Mouse (Mus musculus) forebrain, postnatal 0 days (tissue): ENCODE results near the gene Dcaf17. TPM values are rescaled to one million over a fixed set of nuclear protein-coding genes. Genes with fewer than 3 reads are reported as not detected.

ENCODE experiments used
- ATAC-seq: fragments of 200-750 bp; cut with Nextera tagmentation; 2 replicates; pipeline ENCODE4 v1.8.0; 2017; ENCODE audit warnings: mild to moderate bottlenecking, moderate library complexity
- DNase-seq: peaks from one replicate; pipeline ENCODE4 v3.0.0-alpha.2; 2015
- H3K27ac ChIP-seq: fragments of 300-500 bp; sonication (generic); 2 replicates; pipeline ENCODE4 v1.5.1; 2014; ENCODE audit warnings: low read depth, mild to moderate bottlenecking, antibody characterized with exemption, low read length, moderate library complexity, mixed read lengths
- H3K27me3 ChIP-seq: fragments of 300-500 bp; sonication (generic); 2 replicates; pipeline ENCODE4 v1.6.1; 2014; ENCODE audit warnings: mild to moderate bottlenecking, low read length, mixed read lengths; ENCODE audit not compliant: insufficient read depth
- H3K36me3 ChIP-seq: fragments of 300-500 bp; sonication (generic); 2 replicates; pipeline ENCODE4 v1.6.1; 2014; ENCODE audit warnings: mild to moderate bottlenecking, moderate library complexity; ENCODE audit not compliant: insufficient read depth
- H3K4me1 ChIP-seq: fragments of 300-500 bp; sonication (generic); 2 replicates; pipeline ENCODE4 v1.6.1; 2014; ENCODE audit warnings: antibody characterized with exemption; ENCODE audit not compliant: insufficient read depth
- H3K4me2 ChIP-seq: fragments of 300-500 bp; sonication (generic); 2 replicates; pipeline ENCODE4 v1.6.1; 2014; ENCODE audit warnings: low read depth, mild to moderate bottlenecking, moderate library complexity
- H3K4me3 ChIP-seq: fragments of 300-500 bp; sonication (generic); 2 replicates; pipeline ENCODE4 v1.5.1; 2014; ENCODE audit warnings: low read depth, low read length, mixed read lengths
- H3K9ac ChIP-seq: fragments of 300-500 bp; sonication (generic); 2 replicates; pipeline ENCODE4 v1.6.1; 2014; ENCODE audit warnings: mild to moderate bottlenecking
- H3K9me3 ChIP-seq: fragments of 300-500 bp; sonication (generic); 2 replicates; pipeline ENCODE4 v1.6.1; 2016; ENCODE audit warnings: low read length
- CTCF ChIP-seq: sonication (generic); IDR thresholded peaks from 2 replicates; pipeline ENCODE4 v1.5.1; 2016; ENCODE audit warnings: antibody characterized with exemption, control low read depth, low read depth
- WGBS: fragments of 180-500 bp; shearing (Covaris S2); extraction: QIAGEN DNeasy Blood & Tissue Kit; methylation state at CpG from one replicate; pipeline ENCODE4 v1.1.7; 2014; 5-methylcytosine and 5-hydroxymethylcytosine counted together
- polyA plus RNA-seq: library from polyadenylated mRNA; unstranded; fragments of >200 nt; fragmentation: Nextera tagmentation; extraction: Ambion mirVana; gene quantifications from 2 replicates; pipeline ENCODE4 v1.2.1, GENCODE M21; 2015
- total RNA-seq: library from RNA; depleted of rRNA; stranded (reverse); fragments of >200 nt; gene quantifications from 2 replicates; pipeline ENCODE4 v1.2.3, GENCODE M21; 2014

Dcaf17 gene
- total and polyA plus RNA-seq, 2 experiments from 2014 or later: 19.1 to 23.7 TPM

DNA sequence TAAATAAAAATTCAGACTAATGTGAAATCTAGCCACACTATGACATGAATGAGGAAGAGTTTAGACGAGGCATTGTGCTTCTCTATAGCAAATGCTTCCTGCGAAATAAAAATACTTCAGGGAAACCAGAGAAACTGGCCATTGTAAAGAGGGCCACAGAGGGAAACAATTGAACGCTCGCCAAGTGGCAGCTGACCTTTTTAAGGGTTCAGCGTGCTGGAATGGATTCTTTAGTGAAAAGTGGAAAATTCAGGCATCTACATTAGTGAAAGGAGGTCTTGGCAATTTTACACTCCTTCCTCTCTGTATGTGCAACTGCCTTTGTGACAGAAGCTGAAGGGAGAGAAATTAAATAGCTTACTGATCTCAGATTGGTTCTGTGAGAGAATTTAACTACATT is 66.3 kb downstream of the Dcaf17 start:
- DNase-seq (no peak), ATAC-seq (no peak)
- no peaks in the 10 kb centered on the region for H3K36me3 ChIP-seq
- no peak overlapping the region for H3K4me2 ChIP-seq
- H3K9ac ChIP-seq: no peak overlapping the region
- 0 out of 2 replicates have a peak, but pooled peaks cover 6% of the 10 kb centered on the region for H3K4me1 ChIP-seq
- H3K27ac ChIP-seq: no peak overlapping the region
- no peaks in the 10 kb centered on the region for H3K9me3 ChIP-seq
- peaks cover 4% of the 10 kb centered on the region for H3K27me3 ChIP-seq
- H3K4me3 ChIP-seq: no peak overlapping the region
- no peak for TF ChIP-seq CTCF
- WGBS: 11% methylated on average over 5 of the region's 5 CpGs

DNA sequence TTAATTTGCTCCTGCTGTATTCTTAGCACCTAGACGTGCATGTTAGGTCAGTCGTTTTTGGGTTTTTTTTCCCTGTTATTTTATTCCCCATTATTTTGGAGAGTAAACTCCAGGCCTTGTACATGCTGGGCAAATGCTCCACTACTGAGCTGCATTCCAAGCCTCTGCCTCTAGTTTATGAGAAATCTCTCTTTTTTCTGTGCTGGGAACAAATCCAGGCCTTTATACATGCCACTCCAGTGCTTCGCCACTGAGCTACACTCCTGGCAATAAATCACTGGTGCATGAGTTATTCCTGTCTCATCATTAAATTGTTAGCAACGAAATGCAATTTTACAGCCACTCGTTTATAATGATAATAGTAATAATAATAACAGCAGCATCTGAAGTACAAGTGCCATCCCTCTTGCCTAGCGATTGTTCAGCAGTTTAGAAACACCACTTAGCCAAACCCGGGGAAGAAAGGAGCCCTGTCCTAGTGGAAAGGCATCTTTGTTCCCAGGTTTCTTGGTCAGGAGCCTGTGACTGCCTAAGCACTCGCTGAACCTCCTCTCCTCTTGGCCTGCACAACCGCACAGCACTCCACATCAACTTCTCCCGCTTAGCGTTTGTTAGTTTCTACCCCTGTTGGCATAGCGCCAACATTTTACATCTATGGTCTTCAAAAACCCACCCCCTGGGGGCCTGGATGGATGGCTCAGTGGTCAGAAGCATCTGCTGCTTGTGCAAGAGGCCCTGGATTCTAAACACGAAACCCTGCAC is 67.3 kb downstream of the Dcaf17 start:
- Histone ChIP-seq H3K4me1 (0 out of 2 replicates have a peak, but pooled peaks cover 6% of the 10 kb centered on the region), H3K9ac (no peak overlapping the region), H3K9me3 (no peaks in the 10 kb centered on the region), H3K4me3 (no peak overlapping the region), H3K4me2 (no peak overlapping the region), H3K36me3 (no peaks in the 10 kb centered on the region), H3K27me3 (peaks cover 4% of the 10 kb centered on the region), H3K27ac (no peak overlapping the region)
- TF ChIP-seq CTCF: no peak
- DNase-seq: no peak
- no peak for ATAC-seq
- WGBS: 47% methylated on average over 13 of the region's 13 CpGs

DNA sequence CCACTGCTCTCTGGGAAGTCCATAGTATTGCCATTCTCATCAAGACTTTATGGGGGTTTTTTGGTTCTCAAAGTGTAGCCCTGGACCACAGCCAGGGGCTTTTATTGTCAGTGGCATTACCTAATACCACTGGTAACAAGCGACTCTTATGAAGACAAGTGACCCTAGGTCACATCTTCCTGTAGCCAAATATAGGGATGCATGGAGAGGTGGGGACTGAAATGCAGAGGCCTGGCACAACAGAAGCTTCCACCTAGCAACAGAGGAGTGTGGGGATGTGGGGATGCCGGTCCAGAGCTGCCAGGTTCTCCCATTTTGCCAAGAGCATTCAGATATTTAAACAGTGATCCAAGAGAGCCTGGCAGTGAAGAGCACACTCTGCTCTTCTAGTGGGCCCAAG is 68.5 kb downstream of the Dcaf17 start:
- Histone ChIP-seq H3K9me3 (no peaks in the 10 kb centered on the region), H3K4me1 (no peaks in the 10 kb centered on the region), H3K4me2 (no peak overlapping the region), H3K36me3 (no peaks in the 10 kb centered on the region), H3K27ac (no peak overlapping the region), H3K4me3 (no peak overlapping the region), H3K27me3 (0 out of 2 replicates have a peak, but pooled peaks cover under 1% of the 10 kb centered on the region), H3K9ac (no peak overlapping the region)
- no peak for DNase-seq
- TF ChIP-seq CTCF: no peak
- ATAC-seq: no peak
- 34% methylated on average over 2 of the region's 2 CpGs for WGBS

DNA sequence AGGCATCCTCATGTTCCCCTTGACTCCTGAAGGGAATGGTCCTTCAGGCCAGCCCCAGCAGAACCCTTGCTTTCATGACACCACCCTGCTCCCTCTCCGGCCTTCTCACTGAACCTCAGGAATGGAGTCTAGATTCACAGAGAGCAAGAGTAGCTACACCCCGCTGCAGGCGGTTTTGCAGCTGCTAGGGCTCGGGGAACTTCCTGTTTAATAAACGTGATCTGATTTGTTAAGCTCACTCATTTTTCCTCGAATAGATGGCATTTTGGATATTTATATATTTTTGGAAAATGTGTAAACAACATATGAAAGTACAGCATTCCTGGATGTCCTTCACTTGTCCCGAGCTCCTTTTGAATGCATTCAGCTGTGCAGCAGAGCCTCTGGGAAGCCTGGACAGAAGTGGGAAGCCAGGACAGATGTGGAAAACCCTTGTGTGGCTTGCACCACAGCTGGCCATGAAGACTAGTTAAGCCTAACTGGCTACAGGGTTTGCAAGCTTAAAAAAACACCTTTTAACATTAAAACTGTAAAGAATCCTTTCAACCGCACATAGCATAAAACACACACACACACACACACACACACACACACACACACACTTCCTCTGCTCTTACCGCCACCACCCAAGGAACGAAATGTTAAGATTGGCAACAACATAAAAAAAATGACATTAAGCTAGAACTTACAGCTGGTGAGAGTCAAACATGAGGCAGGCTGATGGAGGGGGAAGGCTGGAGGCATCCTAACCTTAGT is 72.8 kb downstream of the Dcaf17 start:
- H3K4me1 ChIP-seq: no peaks in the 10 kb centered on the region
- H3K27me3 ChIP-seq: no peaks in the 10 kb centered on the region
- H3K36me3 ChIP-seq: no peaks in the 10 kb centered on the region
- no peak for ATAC-seq
- H3K9me3 ChIP-seq: no peaks in the 10 kb centered on the region
- no peak overlapping the region for H3K4me2 ChIP-seq
- no peak overlapping the region for H3K4me3 ChIP-seq
- 78% methylated on average over 10 of the region's 10 CpGs for WGBS
- H3K9ac ChIP-seq: no peak overlapping the region
- no peak for TF ChIP-seq CTCF
- H3K27ac ChIP-seq: no peak overlapping the region
- no peak for DNase-seq

DNA sequence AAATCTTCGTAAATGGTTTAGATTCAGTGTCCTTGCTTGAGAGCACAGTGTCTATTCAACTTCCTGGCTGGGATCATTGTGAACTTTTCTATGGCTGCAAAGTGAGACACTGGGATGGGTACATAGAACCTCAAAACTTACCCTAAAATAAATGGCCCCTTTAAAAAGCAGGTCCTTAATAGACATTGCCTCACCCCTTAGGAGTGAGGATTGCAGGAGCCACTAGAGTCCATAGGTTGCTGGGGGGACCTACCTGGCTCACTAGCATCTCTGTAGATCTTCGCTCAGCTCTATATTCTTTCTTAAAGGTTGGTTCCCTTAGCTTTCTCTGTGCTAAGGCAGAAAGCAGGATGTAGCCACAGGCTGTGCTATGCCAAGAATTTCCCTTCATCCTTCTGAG is 75.2 kb downstream of the Dcaf17 start:
- H3K4me2 ChIP-seq: no peak overlapping the region
- H3K4me1 ChIP-seq: no peaks in the 10 kb centered on the region
- no peaks in the 10 kb centered on the region for H3K9me3 ChIP-seq
- ATAC-seq: no peak
- no peak overlapping the region for H3K27ac ChIP-seq
- WGBS: 90% methylated on average over 2 of the region's 2 CpGs
- no peak overlapping the region for H3K4me3 ChIP-seq
- no peak for DNase-seq
- no peaks in the 10 kb centered on the region for H3K36me3 ChIP-seq
- no peak for TF ChIP-seq CTCF
- H3K9ac ChIP-seq: no peak overlapping the region
- H3K27me3 ChIP-seq: no peaks in the 10 kb centered on the region

DNA sequence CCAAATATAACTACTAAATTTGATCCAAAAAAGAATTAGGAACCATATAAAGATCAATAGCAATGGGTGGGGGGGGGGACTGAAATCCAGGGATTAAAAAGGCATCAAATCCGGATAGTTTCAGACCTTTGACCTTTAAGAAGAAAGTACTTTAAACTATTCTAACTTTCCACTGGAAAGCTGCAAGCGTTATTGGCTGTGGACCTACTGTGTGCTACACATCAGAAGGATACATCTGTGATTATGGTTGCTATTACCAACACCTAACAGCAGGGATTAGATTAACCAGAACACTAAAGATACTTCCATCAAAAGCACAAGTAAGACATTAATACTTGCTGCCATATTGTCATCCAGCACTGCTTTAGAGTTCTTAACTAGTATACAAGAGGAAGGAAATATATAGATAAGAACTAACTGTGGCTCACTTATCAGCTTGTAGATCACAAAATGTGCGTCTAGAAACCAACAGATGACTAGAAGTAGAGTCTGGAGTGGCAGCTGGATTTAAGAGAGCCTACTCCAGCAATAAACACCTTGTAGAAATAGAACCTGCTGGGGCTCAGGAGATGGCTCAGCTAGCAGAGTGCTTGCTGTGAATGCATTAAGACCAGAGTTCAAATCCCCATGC is 76.9 kb downstream of the Dcaf17 start:
- Histone ChIP-seq H3K4me2 (no peak overlapping the region), H3K9ac (no peak overlapping the region), H3K27ac (no peak overlapping the region), H3K9me3 (no peaks in the 10 kb centered on the region), H3K36me3 (no peaks in the 10 kb centered on the region), H3K27me3 (no peaks in the 10 kb centered on the region), H3K4me3 (no peak overlapping the region), H3K4me1 (no peaks in the 10 kb centered on the region)
- no peak for TF ChIP-seq CTCF
- no peak for DNase-seq
- WGBS: 83% methylated on average over 3 of the region's 3 CpGs
- no peak for ATAC-seq

DNA sequence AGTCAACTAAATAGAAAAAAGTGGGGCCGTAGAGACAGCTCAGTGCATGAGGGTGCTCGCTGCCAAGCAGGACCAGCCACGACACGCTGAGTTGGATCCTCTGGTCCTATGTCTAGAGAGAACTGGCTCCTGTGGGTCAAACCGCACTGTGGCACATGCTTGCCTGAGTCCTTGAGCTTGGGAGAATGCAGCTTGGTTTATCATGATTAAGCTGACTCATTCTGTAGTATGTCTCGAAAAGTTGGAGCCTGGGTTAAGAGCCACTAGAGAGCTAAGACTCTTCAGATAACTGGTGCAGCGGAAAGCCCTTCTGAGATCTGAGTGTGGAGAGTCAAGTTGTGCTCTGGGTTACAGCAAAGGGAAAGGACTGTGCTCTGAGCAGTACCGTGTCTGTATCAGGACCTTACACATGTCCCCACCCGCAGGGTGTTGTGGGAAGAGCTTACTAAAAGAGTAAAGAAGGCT is 78.9 kb downstream of the Dcaf17 start:
- no peaks in the 10 kb centered on the region for H3K36me3 ChIP-seq
- H3K4me3 ChIP-seq: no peak overlapping the region
- H3K9ac ChIP-seq: no peak overlapping the region
- no peak for DNase-seq
- ATAC-seq: no peak
- no peaks in the 10 kb centered on the region for H3K9me3 ChIP-seq
- 87% methylated on average over 9 of the region's 9 CpGs for WGBS
- no peaks in the 10 kb centered on the region for H3K4me1 ChIP-seq
- H3K4me2 ChIP-seq: no peak overlapping the region
- H3K27ac ChIP-seq: no peak overlapping the region
- no peak for TF ChIP-seq CTCF
- no peaks in the 10 kb centered on the region for H3K27me3 ChIP-seq
